Mouse (Mus musculus): ENCODE measurements at regions not wholly inside any gene's neighbourhood (a gene's known extent, or its start where the extent isn't known, plus 50 kb on each side); places are given as distances from the start of the nearest gene placed in this dataset.

GRCm38 (mm10) chr17:45863471-45864205, 130.0 kb upstream of the 1600014C23Rik start:
- DNase-seq = peak; percentile 56

- no peak for DNase-seq
These were observed 129.4 kb upstream of the 1600014C23Rik start for GRCm38 (mm10) chr17:45863031-45863430.

GRCm38 (mm10) chr17:45859441-45859840, 125.8 kb upstream of the 1600014C23Rik start:
- DNase-seq = no peak

- DNase-seq = no peak
These were observed 120.4 kb upstream of the 1600014C23Rik start for GRCm38 (mm10) chr17:45853931-45854653.

- no peak for DNase-seq
These were observed 118.8 kb upstream of the 1600014C23Rik start for GRCm38 (mm10) chr17:45852402-45852801.

- no peak for DNase-seq
These were observed 118.2 kb upstream of the 1600014C23Rik start for GRCm38 (mm10) chr17:45851723-45852396.

GRCm38 (mm10) chr17:45850976-45851375, 117.3 kb upstream of the 1600014C23Rik start:
- DNase-seq = no peak

GRCm38 (mm10) chr17:45850174-45850573, 116.5 kb upstream of the 1600014C23Rik start:
- DNase-seq = no peak

GRCm38 (mm10) chr17:45848605-45849004, 115.0 kb upstream of the 1600014C23Rik start:
- peak; percentile 65 for DNase-seq

GRCm38 (mm10) chr17:45847701-45848378, 114.2 kb upstream of the 1600014C23Rik start:
- no peak for DNase-seq

- DNase-seq = no peak
These were observed 112.2 kb upstream of the 1600014C23Rik start for GRCm38 (mm10) chr17:45845832-45846231.

- DNase-seq = no peak
These were observed 103.1 kb upstream of the 1600014C23Rik start for GRCm38 (mm10) chr17:45836731-45837130.

GRCm38 (mm10) chr17:45836253-45836652, 102.6 kb upstream of the 1600014C23Rik start:
- DNase-seq = no peak

GRCm38 (mm10) chr17:45834518-45835071, 101.0 kb upstream of the 1600014C23Rik start:
- DNase-seq = no peak

- DNase-seq = no peak
These were observed 96.7 kb upstream of the 1600014C23Rik start for GRCm38 (mm10) chr17:45830324-45830723.

- DNase-seq = no peak
These were observed 95.9 kb upstream of the 1600014C23Rik start for GRCm38 (mm10) chr17:45829571-45829970.

- no peak for DNase-seq
These were observed 95.2 kb upstream of the 1600014C23Rik start for GRCm38 (mm10) chr17:45828843-45829242.

- no peak for DNase-seq
These were observed 94.7 kb upstream of the 1600014C23Rik start for GRCm38 (mm10) chr17:45828284-45828824.

GRCm38 (mm10) chr17:45824977-45825376, 91.3 kb upstream of the 1600014C23Rik start:
- DNase-seq = no peak

- no peak for DNase-seq
These were observed 89.9 kb upstream of the 1600014C23Rik start for GRCm38 (mm10) chr17:45823501-45823900.

- no peak for DNase-seq
These were observed 88.8 kb upstream of the 1600014C23Rik start for GRCm38 (mm10) chr17:45822427-45822826.

- DNase-seq = no peak
These were observed 87.7 kb upstream of the 1600014C23Rik start for GRCm38 (mm10) chr17:45821356-45821755.
